Mouse (Mus musculus) heart, postnatal 14 days (tissue): ENCODE data around the gene Lsm2. TPM values are rescaled to one million over a fixed set of nuclear protein-coding genes. Genes with fewer than 3 reads are reported as not detected.
"Not testable (repeated sequence)": the region's sequence is repeated elsewhere in the genome, so short reads cannot be mapped to it uniquely, and the experiment has no call there.

Source experiments
- DNase-seq, 2 experiments: peaks; one replicate each; pipeline ENCODE4 v3.0.0; 2021 to 2022
- intact Hi-C: fragments of 180-260 bp; cut with DNase I; formaldehyde crosslinking; loops from one replicate; pipeline ENCODE4 v1.15.1; 2025
- total RNA-seq, 2 experiments: library from RNA; stranded (reverse); gene quantifications; 2 replicates each; pipeline ENCODE4 v1.2.3; 2021

The Lsm2 gene
- total RNA-seq, 2 experiments from 2014 or later: 19.2 to 25.0 TPM

DNA sequence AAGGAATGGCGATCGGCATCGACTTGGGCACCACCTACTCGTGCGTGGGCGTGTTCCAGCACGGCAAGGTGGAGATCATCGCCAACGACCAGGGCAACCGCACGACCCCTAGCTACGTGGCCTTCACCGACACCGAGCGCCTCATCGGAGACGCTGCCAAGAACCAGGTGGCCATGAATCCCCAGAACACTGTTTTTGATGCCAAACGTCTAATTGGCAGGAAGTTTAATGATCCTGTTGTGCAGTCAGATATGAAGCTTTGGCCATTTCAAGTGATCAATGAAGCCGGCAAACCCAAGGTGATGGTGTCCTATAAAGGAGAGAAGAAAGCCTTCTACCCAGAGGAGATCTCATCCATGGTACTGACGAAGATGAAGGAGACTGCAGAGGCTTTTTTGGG lies 4.7 kb upstream of the Lsm2 start:
- no peak for DNase-seq
- intact Hi-C loops: no loop called here

DNA sequence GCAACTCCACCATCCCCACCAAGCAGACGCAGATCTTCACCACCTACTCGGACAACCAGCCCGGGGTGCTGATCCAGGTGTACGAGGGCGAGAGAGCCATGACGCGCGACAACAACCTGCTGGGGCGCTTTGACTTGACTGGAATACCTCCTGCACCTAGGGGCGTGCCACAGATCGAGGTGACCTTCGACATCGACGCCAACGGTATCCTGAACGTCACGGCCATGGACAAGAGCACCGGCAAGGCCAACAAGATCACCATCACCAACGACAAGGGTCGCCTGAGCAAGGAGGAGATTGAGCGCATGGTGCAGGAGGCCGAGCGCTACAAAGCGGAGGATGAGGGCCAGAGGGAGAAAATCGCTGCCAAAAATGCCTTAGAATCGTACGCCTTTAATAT lies 3.4 kb upstream of the Lsm2 start:
- no peak for DNase-seq
- intact Hi-C loops: loop anchor here (1.0 kb wide), 1 partner anchor 23 kb away; no protein-coding TSS in a partner anchor

DNA sequence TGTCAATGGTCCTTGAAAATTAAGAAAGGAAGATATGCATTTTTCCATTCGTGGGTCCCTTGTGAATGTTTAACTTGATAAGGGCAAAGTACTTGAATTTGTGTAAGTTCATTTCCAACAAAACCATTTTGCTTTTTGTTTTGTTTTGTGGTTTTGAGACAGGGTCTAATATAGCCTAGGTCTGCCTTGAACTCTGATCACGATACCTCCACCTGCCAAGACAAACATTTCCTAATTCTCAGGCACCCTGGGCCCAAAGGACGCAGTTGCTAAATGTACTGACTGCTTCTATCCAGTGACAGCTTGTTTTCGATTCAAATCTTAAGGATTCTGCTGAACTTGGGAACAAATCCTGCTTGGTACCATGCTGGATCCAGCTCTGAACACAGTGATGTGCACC lies 2.0 kb upstream of the Lsm2 start:
- intact Hi-C loops: loop anchor here (5.0 kb wide), 2 partner anchors 67 to 127 kb away; partner anchors contain the start of genes Nelfe, Skiv2l and Slc44a4
- no peak for DNase-seq

DNA sequence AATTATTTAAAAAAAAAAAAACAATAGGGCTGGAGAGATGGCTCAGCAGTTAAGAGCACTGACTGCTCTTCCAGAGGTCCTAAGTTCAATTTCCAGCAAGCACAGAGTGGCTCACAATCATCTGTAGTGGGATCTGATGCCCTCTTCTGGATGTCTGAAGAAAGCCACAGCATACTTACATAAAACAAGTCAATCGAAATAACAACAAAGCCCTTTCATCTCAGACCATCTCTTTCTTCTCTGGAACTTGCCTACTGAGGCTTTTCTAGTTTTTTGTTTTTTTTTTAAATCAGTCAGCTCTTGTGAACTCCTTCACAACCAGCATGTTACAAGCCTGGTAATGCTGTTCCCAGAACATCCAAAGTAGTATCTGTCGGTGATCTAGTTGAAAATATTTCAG lies 1.0 kb upstream of the Lsm2 start:
- intact Hi-C loops: loop anchor here (5.0 kb wide), 2 partner anchors 68 to 128 kb away; partner anchors contain the start of genes Nelfe, Skiv2l and Slc44a4
- DNase-seq: peak in 1 of 2 experiments; percentile 45

DNA sequence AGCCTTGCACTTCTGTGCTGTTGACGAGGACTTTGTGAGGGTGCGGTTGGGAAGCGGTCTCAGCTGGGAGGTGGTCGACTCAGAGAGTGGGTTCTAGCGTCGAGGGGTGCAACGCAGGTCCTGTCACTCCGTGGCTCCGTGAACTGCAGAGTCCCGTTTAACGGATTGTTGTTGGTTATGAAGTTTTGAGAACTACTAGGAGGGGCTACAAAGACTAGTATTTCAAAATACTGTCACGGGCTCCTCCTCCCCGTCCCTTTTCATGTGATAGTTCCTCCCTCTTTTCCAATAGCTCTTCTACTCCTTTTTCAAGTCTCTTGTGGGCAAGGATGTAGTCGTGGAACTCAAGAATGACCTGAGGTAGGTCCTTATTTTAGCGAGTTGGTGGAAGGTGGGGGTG lies 666 bp downstream of the Lsm2 start:
- intact Hi-C loops: loop anchor here (5.0 kb wide), 2 partner anchors 70 to 130 kb away; partner anchors contain the start of genes Nelfe, Skiv2l and Slc44a4
- no peak for DNase-seq

DNA sequence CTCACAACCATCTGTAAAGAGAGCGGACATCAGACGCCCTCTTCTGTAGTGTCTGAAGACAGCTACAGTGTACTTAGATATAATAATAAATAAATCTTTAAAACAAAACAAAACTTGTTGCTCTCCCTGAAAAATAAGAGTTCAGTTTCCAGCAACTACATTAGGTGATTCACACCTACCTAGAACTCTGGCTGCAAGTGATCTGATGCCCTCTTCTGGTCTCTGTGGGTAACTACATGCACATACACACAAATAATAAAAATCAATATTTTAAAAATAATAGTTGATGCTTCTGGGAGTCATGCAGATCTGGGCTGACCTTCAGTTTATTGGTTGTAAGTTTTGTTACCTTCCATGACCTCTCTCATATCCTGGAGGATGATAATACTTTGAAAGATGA lies 2.6 kb downstream of the Lsm2 start:
- intact Hi-C loops: loop anchor here (5.0 kb wide), 2 partner anchors 72 to 132 kb away; partner anchors contain the start of genes Nelfe, Skiv2l and Slc44a4
- no peak for DNase-seq

DNA sequence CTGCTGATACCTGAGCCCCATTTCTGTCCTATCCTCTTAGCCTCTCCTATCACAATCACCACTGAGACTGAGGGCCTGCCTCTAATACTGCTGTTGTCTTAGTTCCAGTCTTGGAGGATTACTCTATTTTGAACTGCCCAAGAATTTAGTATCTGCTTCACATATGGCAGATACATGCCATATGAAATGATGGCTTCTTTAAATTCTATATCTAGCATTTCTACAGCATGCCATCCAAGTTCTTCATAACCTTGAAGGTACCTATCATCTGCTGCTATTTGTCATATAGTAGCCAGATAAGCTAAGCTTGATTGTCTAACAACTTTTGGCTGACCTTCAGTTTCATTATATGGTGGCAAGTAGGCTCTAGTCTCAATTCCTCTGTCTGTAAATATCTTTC lies 13.1 kb downstream of the Lsm2 start:
- intact Hi-C loops: no loop called here
- no peak for DNase-seq

DNA sequence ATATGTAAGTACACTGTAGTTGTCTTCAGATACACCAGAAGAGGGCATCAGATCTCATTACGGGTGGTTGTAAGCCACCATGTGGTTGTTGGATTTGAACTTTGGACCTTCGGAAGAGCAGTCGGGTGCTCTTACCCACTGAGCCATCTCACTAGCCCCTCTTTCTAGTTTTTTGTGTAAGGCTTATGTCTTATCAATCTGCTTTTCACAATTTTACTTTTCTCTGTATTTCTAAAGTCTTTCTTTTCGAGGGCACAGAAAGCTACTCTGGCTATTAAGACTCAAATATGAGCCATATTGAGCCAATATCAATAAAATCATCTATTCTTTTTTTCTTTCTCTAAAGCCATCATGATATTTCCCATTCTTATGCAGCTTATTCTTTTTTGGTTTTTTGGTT lies 13.5 kb downstream of the Lsm2 start:
- DNase-seq, intact Hi-C loops: not testable (repeated sequence)

DNA sequence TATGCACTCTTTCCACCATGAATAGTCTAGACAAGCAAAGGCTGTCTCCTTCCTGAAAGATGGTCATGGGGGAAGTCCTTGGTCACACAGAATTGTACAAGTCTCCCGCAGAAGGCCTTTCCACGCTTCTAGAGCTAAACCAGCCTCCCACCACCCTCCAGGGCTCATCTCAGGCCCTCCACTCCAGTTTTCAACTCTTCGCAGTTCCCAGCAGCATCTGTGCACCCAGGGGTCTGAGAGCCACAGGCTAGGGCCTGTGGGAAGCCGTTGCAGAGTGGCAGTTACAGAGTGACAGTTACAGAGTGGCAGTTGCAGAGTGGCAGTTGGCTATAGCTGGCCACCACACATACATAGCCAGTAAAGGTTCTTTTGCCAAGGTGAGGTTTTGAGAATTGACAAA lies 14.3 kb downstream of the Lsm2 start:
- DNase-seq, intact Hi-C loops: not testable (repeated sequence)

DNA sequence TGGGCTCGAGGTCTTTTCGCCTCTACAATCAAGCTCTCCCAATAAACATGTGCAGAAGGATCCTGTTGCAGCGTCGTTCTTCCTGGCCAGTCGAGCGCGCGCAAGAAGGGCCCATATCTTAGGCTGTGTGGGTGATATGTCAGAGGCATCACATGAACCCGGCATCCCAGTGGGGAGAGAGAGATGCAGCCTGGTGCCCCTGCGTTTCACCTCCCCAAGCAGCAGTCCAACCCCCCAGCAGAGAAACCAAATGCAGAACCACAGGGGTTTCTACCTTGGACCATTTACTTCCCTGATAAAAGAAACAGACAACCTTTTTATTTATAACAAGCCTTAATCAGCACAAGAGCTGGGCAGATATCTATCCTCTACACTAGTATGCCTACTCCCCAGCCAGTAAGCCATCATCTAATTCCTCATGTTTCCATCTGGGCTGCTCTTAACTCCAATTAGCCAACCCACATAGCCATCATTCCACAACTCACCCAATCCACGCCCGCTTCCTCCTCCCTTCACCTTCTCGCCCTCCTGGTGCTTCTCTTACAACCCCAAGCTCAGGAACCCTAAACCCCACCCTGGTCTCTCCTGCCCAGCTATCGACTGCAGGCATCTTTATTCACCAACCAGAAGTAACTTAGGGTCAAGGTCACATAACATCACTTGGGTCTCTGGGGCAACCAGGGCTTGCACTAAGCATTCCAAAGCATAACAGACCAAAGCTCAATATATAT lies 14.9 kb downstream of the Lsm2 start:
- DNase-seq: no peak
- intact Hi-C loops: no loop called here

DNA sequence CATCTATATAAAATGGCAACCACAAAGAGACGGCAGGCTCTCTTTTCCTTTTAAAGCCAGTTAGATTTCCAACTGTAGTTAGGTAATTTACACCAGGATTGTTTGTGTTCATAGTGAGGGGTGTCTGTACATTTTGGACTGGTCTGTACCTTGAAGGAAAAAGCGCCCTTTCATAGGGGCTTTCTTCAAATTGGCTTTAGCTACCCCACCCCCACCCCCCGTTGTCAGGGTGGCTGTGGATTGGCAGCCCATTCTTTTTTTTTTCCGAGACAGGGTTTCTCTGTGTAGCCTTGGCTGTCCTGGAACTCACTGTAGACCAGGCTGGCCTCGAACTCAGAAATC lies 15.5 kb downstream of the Lsm2 start:
- no peak for DNase-seq
- intact Hi-C loops: no loop called here

DNA sequence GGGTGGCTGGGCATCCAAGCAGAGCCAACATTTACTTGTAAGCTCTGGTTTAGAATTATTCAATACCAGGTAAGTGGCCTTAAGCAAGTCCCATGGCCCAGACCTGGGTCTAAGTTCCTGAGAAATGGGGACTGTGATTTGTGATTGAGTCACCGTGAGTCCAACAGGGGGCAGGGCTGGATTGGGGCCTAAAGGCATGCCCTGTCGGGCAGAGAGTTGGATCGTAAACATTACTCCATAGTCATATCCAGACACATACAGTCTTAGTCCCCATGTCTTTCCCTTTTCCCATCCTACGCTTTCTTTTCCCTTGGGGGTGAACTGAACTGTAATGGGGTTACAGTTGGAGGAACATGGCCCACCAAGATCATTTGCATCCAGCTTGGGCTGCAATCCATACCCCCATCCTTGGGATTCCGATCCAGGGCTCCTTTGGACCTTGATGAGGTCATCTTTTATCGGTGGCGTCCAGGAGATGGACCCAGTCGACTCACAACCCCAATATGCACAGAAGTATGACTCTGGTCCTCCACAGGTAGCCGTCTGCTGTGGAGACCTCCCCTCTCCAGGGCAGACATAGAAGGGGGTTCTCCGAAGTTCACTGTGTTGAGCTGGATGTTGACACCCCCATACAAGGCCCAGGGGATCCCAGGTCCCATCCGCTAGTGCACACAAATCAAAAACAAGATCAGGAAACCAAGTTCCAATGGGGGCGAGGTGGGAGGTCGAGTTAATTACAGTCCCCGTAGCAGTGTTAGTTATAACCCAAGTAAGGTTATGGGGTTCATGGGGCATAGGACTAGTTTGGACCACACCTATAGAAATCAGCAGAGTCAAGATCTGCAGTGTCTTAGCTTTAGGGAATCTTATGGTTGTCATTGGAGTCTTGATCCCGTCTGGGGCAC lies 17.1 kb downstream of the Lsm2 start:
- intact Hi-C loops: no loop called here
- DNase-seq: no peak

DNA sequence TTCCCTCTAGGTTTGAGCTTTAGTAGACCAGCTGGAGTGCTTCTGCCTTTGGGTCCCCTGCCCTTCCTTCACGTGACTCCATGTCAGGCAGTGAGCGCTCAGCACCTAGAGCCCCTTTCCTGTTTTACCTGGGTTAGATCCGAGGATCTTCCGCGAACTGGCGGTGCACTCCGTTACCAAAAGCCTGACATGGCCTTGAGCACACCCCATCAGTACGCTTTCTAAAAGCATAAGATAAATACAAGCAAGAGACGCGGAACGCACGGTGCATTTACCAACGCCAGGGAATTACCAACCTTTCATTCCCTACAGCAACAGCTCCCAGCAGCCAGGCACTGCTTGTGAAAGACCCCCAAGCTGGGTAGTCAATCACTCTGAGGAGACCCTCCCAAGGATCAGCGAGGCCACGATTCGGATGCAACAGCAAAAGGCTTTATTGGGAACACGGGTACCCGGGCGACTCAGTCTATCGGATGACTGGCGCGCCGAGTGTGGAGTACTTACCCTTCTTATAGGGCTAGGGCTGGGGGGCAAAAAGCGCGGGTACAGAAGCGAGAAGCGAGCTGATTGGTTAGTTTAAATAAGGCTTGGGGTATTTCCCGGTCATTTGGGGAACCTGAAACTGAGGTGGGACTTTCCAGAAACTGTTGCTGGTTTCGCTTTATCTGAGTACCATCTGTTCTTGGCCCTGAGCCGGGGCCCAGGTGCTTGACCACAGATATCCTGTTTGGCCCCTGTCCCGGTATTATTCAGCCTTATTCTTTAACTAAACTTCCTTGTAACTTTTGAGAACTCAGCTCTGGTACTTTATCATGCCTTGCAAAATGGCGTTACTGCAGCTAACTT lies 18.4 kb downstream of the Lsm2 start:
- DNase-seq, intact Hi-C loops: not testable (repeated sequence)

DNA sequence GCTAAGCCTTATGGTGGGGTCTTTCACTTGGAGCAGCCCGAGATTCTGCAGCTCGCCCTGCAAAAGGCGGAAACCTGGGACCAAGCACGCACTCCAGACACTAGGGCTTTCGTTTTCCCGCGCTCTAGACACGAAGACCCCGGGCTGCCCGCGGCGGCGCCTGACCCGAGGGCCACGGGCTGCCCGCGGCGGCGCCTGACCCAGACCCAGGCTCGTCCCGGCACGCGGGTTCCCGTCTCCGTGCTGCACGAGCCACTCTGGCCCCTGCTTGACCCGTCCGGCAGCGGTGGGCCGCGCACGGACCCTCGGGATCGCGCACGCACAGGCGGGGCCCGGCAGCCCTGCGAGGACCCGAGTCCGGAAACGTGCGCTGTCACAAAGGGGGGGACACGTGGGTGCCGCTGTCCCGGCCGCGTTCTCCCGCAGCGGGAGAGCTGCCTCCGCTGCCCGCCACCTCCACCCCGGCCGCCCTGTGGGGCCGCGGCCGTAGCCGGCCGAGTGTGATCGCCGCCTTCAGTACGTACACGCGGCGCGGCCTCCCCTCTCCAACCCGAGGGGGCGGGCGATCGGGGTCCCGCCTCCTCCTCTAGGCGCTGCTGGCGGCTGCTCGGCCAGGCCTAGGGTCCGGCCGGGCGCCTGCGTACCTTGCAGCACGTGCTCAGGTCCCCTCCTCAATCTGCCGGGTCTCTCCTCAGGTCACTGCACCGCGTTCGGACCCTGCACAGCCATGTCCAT lies 19.2 kb downstream of the Lsm2 start, which contains the start of gene Vars:
Gene Vars, plus strand, starts transcription at position 271 of the 735 bp plus-strand sequence.
- intact Hi-C loops: no loop called here
- peak; percentile 89 to 91 for DNase-seq

DNA sequence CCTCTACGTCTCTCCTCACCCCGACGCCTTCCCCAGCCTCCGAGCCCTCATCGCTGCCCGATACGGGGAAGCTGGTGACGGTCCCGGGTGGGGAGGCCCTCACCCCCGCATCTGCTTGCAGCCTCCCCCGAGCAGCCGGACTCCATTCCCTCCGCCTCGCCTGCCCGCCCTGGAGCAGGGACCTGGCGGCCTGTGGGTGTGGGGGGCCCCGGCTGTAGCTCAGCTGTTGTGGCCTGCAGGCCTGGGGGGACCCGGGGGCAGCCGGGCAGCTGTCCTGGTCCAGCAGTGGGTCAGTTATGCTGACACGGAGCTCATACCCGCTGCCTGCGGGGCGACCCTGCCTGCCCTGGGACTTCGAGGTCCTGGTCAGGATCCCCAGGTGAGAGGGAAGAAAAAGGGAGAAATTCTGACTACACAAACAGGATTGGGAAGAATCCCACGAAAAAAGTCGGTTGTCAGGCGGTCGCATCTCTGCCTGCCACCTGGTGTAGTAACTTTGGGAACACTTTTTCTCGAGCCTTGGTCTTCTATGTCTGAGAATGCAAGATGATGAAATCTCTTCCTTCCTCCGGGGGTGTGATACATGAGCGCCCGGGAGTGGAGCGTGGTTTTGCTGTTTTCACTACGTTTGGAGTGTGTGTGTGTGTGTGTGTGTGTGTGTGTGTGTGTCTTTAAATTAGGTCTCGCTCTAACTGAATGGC lies 19.9 kb downstream of the Lsm2 start:
- intact Hi-C loops: no loop called here
- peak in 1 of 2 experiments; percentile 23 for DNase-seq

DNA sequence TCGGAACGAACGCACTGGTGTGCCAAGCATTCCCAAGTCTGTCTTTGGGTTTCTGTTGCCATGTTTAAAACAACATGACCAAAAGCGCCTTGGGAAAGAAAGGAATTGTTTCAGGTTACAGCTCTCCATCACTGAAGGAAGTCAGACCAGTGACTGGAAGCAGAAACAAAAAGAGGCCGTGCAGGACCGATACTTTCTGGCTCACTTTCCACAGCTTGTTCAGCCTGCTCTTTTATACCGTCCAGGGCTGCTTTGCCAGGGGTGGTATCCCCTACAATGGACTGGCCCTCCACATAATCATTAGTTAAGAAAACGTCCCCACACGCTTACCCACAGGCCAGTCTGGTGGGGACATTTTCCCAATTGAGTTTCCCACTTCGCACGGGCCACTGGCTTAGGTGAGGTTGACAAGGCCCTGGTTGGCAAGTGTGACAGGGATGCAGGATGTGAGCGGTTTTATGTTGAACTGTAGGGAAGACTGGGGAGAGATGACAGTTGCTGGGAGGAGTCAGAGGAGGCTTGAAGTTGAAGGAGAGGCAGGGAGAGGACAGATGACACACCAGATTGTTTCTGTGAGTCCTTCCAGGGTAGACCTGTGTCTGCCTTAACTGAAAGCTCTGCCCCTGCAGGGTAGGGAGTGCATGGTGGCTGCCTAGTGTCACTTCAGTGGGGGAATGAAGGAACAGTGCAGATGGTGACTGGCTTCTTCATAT lies 20.6 kb downstream of the Lsm2 start:
- DNase-seq: no peak
- intact Hi-C loops: no loop called here

DNA sequence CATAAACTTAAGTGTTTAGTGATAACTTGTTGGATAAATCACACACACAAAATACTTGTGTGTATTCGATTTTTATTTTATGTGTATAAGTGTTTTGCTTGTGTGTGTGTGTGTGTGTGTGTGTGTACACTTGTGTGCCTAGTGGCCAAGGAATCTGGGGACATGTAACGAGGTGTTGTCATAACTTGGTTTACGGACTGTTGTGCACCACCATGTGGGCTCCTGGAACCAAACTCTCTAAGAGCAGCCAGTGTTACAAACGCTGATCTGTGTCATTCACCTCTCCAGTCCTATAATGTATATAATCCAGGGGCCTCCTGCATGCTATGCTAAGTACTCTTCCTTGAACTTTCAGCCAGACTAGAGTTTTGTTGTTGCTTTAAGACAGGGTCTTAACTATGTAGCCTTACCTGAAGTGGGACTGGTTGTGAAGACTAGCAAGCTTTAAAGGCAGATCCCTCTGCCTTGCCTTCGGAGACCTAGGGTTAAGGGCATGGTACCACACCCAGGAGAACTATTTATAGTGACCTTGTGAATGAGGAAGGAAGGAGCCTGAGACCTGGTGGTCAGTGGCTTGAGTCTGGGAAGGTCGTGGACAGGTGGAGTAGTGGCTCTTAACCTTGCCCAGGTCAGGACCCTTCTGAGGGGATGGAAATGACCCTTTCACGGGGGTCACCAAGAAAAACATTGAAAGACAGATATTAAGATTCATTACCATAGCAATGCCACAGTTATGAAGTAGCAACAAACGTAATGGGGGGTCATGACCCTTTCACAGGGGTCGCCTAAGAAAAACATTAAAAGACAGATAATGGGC lies 21.6 kb downstream of the Lsm2 start:
- intact Hi-C loops: no loop called here
- no peak for DNase-seq
